Mouse (Mus musculus) limb, embryonic 10.5 days (tissue): Measurements from ENCODE around the gene Irf2. TPM values are rescaled to one million over a fixed set of nuclear protein-coding genes. Genes with fewer than 3 reads are reported as not detected.

Source experiments
- DNase-seq: peaks from one replicate; pipeline ENCODE4 v3.0.0-alpha.2; 2017; ENCODE audit warnings: low spot score
- H3K27ac ChIP-seq: fragments of 300-500 bp; sonication (generic); 2 replicates; pipeline ENCODE4 v1.5.1; 2016; ENCODE audit warnings: mild to moderate bottlenecking
- H3K27me3 ChIP-seq: fragments of 300-500 bp; sonication (generic); 2 replicates; pipeline ENCODE4 v1.6.1; 2016; ENCODE audit warnings: low read depth, mild to moderate bottlenecking; ENCODE audit not compliant: poor library complexity, severe bottlenecking
- H3K36me3 ChIP-seq: fragments of 300-500 bp; sonication (generic); 2 replicates; pipeline ENCODE4 v1.6.1; 2016; ENCODE audit warnings: mild to moderate bottlenecking, moderate library complexity
- H3K4me1 ChIP-seq: fragments of 300-500 bp; sonication (generic); 2 replicates; pipeline ENCODE4 v1.6.1; 2016
- H3K4me3 ChIP-seq: fragments of 300-500 bp; sonication (generic); 2 replicates; pipeline ENCODE4 v1.5.1; 2016; ENCODE audit warnings: mild to moderate bottlenecking, moderate library complexity
- H3K9me3 ChIP-seq: fragments of 300-500 bp; sonication (generic); replicated peaks from 2 replicates; pipeline ENCODE4 v1.6.1; 2016; ENCODE audit warnings: mild to moderate bottlenecking
- WGBS: fragments of 180-500 bp; shearing (Covaris S2); methylation state at CpG from one replicate; pipeline ENCODE4 v1.1.7; 2016; 5-methylcytosine and 5-hydroxymethylcytosine counted together
- polyA plus RNA-seq: library from polyadenylated mRNA; unstranded; fragments of >200 nt; fragmentation: Nextera tagmentation; extraction: Ambion mirVana; gene quantifications from 2 replicates; pipeline ENCODE4 v1.2.1, GENCODE M21; 2016

The Irf2 gene
- polyA plus RNA-seq, 1 experiment from 2014 or later: 8.1 TPM

DNA sequence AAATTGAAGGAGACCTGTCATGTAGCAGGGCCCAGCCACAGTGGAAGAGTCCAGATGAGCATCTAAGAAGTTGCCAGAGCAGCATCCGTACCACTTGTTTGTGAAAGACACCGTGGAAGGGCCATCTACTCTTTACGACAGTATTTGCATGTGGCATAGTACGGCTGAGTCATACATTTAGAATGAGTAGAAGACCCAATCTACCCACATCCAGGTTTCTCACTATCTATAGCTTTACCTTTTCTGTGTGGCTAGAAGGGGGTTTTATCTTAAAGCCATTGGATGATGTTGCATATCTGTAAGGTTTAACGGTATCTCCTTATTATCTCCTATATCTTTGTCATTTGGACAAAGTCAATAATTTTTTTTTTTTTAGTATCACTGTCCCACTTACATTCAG is 59.7 kb downstream of the Irf2 start:
- Histone ChIP-seq H3K4me3 (no peak overlapping the region), H3K27ac (no peak overlapping the region), H3K4me1 (no peaks in the 10 kb centered on the region), H3K27me3 (no peaks in the 10 kb centered on the region), H3K9me3 (no peaks in the 10 kb centered on the region), H3K36me3 (peaks cover 28% of the 10 kb centered on the region)
- DNase-seq: no peak
- 92% methylated on average over 5 of the region's 5 CpGs for WGBS

DNA sequence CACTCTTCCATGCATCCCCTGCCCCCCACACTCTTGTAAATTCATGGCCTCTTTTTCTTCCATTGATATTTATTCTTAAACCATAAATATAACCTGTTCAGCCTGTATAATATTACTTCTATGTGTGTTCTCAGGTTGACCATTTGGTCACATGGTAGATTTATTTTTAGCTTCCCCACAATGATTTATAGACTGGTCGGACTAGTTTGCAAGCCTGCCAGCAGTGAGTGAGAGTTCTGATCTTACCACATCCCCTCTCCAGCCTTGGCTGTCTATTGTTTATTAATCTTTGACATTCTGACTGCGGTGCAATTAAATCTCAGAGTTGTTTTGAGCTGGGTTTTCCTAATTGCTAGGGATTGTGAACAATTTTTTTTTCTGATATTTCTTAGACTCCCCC is 60.2 kb downstream of the Irf2 start:
- DNase-seq: no peak
- Histone ChIP-seq H3K4me1 (no peaks in the 10 kb centered on the region), H3K27ac (no peak overlapping the region), H3K36me3 (peaks cover 23% of the 10 kb centered on the region), H3K27me3 (no peaks in the 10 kb centered on the region), H3K9me3 (no peaks in the 10 kb centered on the region), H3K4me3 (no peak overlapping the region)
- WGBS: 79% methylated on average over 2 of the region's 2 CpGs

DNA sequence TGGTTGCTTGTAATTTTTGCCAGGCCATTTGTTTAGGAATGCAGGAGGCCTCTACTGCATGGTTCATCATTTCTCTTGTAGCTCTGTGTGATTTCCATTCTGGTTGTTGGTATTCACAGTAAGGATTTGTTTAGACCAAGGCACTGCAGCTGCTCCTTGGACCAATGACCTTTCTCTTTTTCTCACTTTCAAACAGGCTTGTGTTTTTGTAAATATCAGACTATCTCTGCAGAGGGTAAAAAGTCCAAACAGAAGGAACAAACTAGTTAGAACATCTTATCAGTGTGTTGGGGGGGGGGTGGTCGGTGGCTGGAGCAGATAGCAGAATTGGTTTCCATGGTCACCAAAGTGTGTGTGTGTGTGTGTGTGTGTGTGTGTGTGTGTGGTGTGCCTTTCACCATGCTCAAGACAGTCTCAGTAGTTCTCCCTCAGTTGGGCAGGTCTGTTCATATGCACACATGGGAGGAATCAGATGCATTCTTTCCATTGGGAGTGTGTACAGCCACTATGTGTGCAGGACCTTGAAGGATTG is 61.7 kb downstream of the Irf2 start:
- peaks cover 31% of the 10 kb centered on the region for H3K36me3 ChIP-seq
- no peaks in the 10 kb centered on the region for H3K4me1 ChIP-seq
- DNase-seq: no peak
- no peak overlapping the region for H3K4me3 ChIP-seq
- 91% methylated on average over 1 of the region's 1 CpGs for WGBS
- no peaks in the 10 kb centered on the region for H3K27me3 ChIP-seq
- H3K27ac ChIP-seq: no peak overlapping the region
- no peaks in the 10 kb centered on the region for H3K9me3 ChIP-seq

DNA sequence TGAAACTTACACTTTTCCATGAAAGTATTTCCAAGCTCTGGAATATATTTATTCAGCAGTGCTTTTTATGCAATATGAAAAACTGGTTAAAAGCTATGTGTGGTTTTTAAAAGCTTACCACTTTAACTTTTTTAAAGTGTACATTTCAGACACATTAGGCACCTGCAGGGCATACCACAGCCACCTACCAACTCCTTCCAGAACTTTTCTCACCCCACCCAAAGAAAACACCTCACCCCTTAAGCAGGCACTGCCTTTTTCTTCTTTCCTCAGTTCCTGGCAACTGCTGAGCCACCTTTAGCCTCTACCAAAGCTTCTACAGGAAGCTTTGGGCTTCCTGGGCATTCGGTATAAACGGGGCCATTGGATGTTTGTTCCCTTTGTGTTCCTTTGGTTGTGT is 62.5 kb downstream of the Irf2 start:
- H3K9me3 ChIP-seq: no peaks in the 10 kb centered on the region
- H3K27me3 ChIP-seq: no peaks in the 10 kb centered on the region
- H3K4me3 ChIP-seq: no peak overlapping the region
- peaks cover 32% of the 10 kb centered on the region for H3K36me3 ChIP-seq
- H3K4me1 ChIP-seq: no peaks in the 10 kb centered on the region
- 89% methylated on average over 2 of the region's 2 CpGs for WGBS
- no peak overlapping the region for H3K27ac ChIP-seq
- DNase-seq: no peak

- DNase-seq: no peak
- Histone ChIP-seq H3K27ac (no peak overlapping the region), H3K9me3 (no peaks in the 10 kb centered on the region), H3K4me3 (no peak overlapping the region), H3K27me3 (no peaks in the 10 kb centered on the region), H3K4me1 (no peaks in the 10 kb centered on the region), H3K36me3 (peaks cover 37% of the 10 kb centered on the region)
- WGBS: 94% methylated on average over 5 of the region's 5 CpGs
Observed at GRCm38 (mm10) chr8:46804721-46805120, 65.2 kb downstream of the Irf2 start.

GRCm38 (mm10) chr8:46811021-46811622 is 71.6 kb downstream of the Irf2 start:
- no peaks in the 10 kb centered on the region for H3K27me3 ChIP-seq
- H3K27ac ChIP-seq: no peak overlapping the region
- H3K4me3 ChIP-seq: no peak overlapping the region
- no peaks in the 10 kb centered on the region for H3K9me3 ChIP-seq
- WGBS: 90% methylated on average over 11 of the region's 11 CpGs
- peaks cover 59% of the 10 kb centered on the region for H3K36me3 ChIP-seq
- H3K4me1 ChIP-seq: 0 out of 2 replicates have a peak, but pooled peaks cover 3% of the 10 kb centered on the region
- no peak for DNase-seq

DNA sequence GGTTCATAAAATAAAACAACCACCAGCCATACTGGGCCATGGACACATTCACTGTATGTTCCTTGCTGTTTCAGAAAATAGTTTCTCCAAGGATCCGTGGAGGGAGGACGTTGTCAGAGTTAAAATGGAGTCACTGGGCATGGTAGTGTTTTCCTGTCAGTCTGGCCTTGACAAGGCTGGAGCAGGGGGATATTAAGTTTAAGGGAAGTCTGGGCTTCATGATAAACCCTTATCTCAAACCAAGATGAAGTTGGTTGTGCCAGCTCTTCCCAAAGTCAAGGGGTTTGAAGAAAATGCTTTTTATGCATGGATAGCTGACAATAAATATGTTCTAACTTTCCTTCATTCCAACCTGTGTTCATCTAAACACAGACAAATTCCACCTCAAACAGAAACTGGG is 72.4 kb downstream of the Irf2 start:
- Histone ChIP-seq H3K4me1 (0 out of 2 replicates have a peak, but pooled peaks cover 3% of the 10 kb centered on the region), H3K9me3 (no peaks in the 10 kb centered on the region), H3K27me3 (no peaks in the 10 kb centered on the region), H3K27ac (no peak overlapping the region), H3K36me3 (peaks cover 58% of the 10 kb centered on the region), H3K4me3 (no peak overlapping the region)
- no peak for DNase-seq
- WGBS: 89% methylated on average over 2 of the region's 2 CpGs

GRCm38 (mm10) chr8:46812966-46813365 is 73.4 kb downstream of the Irf2 start:
- Histone ChIP-seq H3K4me1 (peaks cover 5% of the 10 kb centered on the region), H3K9me3 (no peaks in the 10 kb centered on the region), H3K36me3 (peaks cover 56% of the 10 kb centered on the region), H3K27ac (no peak overlapping the region), H3K27me3 (no peaks in the 10 kb centered on the region), H3K4me3 (no peak overlapping the region)
- no peak for DNase-seq
- 91% methylated on average over 4 of the region's 4 CpGs for WGBS

DNA sequence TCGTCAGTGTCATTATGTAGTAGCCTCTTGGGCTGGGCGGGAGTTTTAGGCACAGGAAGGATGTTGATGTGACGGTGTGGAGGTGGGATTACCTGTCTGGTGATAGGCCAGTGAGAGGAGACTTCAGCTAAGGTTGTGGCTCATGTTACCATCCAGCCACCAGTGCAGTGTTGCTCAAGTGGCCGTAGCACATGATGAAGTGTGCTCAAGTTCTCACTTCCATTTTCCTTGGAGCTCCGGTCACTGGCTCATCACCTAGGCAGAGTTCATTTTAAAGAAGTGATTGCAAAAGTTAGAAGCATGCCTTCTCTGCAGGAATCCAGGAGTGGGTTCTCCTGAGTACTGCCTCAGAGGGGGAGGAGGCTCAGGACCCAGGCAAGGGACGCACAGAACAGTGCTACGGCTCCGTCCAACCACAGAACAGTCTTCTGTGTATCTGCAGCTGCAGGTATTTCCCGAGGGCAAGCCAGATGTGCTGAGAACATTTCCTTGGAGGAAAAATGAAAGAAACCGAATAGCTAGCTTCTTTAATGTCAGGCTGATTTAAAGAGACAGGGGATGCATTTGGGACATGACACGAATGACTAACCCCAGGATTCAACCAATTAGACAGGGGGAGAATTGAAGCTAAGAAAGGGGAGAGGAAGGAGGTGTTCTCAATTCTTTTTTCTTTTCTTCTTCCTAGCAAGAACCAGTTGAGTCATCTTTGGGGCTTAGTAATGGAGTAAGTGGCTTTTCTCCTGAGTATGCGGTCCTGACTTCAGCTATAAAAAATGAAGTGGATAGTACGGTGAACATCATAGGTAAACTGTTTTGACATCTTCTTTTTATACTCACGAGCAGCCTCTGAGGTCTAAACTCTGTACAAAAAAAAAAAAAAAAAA is 78.8 kb downstream of the Irf2 start:
- Histone ChIP-seq H3K9me3 (no peaks in the 10 kb centered on the region), H3K36me3 (peaks cover 38% of the 10 kb centered on the region), H3K4me3 (no peak overlapping the region), H3K27me3 (no peaks in the 10 kb centered on the region), H3K27ac (no peak overlapping the region), H3K4me1 (peaks cover 20% of the 10 kb centered on the region)
- WGBS: 79% methylated on average over 14 of the region's 14 CpGs
- no peak for DNase-seq

GRCm38 (mm10) chr8:46818990-46819288 is 79.4 kb downstream of the Irf2 start:
- DNase-seq: no peak
- H3K9me3 ChIP-seq: no peaks in the 10 kb centered on the region
- H3K36me3 ChIP-seq: peaks cover 38% of the 10 kb centered on the region
- no peak overlapping the region for H3K27ac ChIP-seq
- 79% methylated on average over 2 of the region's 2 CpGs for WGBS
- no peak overlapping the region for H3K4me3 ChIP-seq
- no peaks in the 10 kb centered on the region for H3K27me3 ChIP-seq
- peaks cover 20% of the 10 kb centered on the region for H3K4me1 ChIP-seq

DNA sequence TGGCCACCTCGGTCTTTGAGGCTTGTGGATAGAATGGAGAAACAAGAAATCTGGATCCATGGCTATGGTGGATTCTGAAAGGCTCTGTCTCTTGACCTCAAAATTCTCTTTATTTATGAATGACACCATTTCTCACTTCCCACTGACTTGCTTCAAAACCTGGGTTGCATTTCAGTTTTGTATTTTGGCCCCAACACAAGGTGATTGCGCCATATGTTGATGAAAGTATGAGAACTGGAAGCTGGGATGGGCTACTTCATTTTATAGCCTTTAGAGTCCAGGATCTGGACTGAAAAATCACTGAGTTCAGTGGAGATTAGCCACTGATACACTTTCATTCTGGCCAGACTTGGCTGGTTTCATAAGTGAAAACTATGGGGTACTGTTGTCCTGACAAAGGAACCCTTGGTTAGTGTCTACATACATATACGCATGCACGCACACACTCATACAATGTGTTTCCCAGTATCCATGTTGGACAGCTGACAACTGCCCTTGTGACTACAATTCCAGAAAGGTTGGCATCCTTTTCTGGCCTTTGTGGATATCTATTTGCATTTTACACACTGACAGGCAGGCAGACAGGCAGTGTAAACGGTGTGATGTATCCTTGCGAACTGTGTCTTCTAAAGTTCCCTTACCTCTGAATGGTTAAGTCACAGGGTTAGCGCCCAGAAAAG is 89.3 kb downstream of the Irf2 start:
- H3K27ac ChIP-seq: no peak overlapping the region
- no peak for DNase-seq
- H3K4me3 ChIP-seq: no peak overlapping the region
- no peaks in the 10 kb centered on the region; the same call in 1 of the 2 replicates for H3K4me1 ChIP-seq
- H3K9me3 ChIP-seq: no peaks in the 10 kb centered on the region
- peaks cover 5% of the 10 kb centered on the region for H3K36me3 ChIP-seq
- WGBS: 91% methylated on average over 7 of the region's 7 CpGs
- no peaks in the 10 kb centered on the region for H3K27me3 ChIP-seq

DNA sequence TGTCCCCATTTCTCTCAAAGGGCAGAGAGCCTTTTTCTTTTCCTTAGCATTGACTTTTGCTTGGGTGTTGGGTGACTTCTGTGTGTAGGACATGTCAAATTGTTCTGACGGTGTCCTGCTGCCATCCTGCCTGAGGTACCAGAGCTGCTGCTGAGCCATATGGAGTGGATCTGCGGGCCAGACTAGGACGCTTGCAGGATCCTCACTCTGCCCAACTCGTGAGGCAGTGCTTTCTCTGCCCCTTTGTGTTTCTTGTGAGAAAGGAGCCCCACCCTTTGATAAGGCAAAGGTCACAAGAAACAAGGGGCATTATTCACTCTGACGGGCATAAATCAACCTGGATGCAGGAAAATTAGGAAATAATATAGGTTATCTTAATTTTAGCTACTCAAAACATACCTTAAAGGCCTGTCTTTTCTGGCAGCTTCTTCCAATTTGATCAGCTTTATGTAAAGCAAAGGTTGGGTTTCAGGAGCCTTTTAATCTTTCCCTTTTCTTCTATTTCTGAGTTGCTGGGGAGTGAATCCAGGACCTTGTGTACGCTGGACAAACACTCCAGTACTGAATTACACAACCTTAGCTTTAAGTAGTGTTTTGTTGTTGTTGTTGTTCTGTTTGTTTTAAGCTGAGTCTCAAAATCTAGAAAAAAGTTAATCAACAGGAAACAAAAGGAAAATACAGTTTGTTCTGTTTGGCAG is 90.0 kb downstream of the Irf2 start:
- Histone ChIP-seq H3K36me3 (no peaks in the 10 kb centered on the region; the same call in 1 of the 2 replicates), H3K27ac (no peak overlapping the region), H3K4me3 (no peak overlapping the region), H3K4me1 (no peaks in the 10 kb centered on the region; the same call in 1 of the 2 replicates), H3K9me3 (no peaks in the 10 kb centered on the region), H3K27me3 (no peaks in the 10 kb centered on the region)
- WGBS: 78% methylated on average over 6 of the region's 6 CpGs
- DNase-seq: no peak
